In the genomic region with DNA sequence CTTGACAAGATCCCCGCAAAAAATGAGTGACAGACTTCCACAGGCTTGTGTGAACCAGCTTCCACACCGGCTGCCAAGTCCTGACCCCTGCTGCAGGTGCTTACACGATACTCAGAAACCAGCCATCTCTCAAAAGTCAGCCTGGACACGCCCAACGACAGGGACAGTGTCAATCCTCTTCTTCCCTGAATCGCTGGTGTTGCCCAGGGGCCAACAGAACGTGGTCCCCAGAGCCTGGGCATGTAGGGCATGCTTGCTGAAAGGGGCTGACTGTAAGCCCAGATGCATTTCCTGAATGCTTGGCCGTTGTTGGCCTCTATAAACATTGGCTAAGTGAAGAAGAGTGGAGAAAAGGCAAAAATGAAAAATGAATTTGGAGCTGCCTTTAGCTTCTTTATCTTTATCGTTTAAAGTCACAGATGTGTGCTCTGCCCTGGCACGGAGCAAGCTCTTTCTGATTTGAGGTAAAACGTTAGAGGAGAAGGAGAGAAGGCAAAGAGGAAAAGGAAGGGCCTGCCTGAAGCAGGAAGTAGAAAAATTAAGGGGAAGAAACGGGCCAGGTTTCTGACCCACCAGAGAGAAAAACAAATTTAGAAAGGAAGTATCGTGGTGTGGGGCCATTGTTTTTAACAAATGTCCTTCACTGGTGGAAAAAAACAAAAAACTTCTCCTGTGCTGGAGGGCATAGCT, we compare ENCODE assay signal across 17 mouse cellular contexts. TPM values are rescaled to one million over a fixed set of nuclear protein-coding genes. Genes with fewer than 3 reads are reported as not detected.
DNase-seq lines count a peak whose midpoint lies in the region; ATAC-seq and TF ChIP-seq lines count a peak whose summit lies in the region.
"Had no signal": no experiment of that assay in that cellular context is flagged by ENCODE, and none has a peak within 500 bp of the region (broad histone marks: within the 10 kb centered on the region; RNA-seq: fewer than 3 reads in every experiment).

No protein-coding gene starts in this region.

- no peaks in the 10 kb centered on the region for H3K4me1 ChIP-seq in kidney, embryonic 16.5 days (ENCODE audit: insufficient read depth, low read length)
- no peaks in the 10 kb centered on the region for H3K4me1 ChIP-seq in stomach, embryonic 15.5 days
- no peaks in the 10 kb centered on the region for H3K4me1 ChIP-seq in stomach, postnatal 0 days (replicated peaks; ENCODE audit: control insufficient read depth, insufficient read depth)
- peaks cover 15% of the 10 kb centered on the region for H3K4me1 ChIP-seq in bone marrow macrophage, adult 2 months (ENCODE audit: control insufficient read depth, insufficient read depth, low read length)
- H3K4me1 ChIP-seq: heart, embryonic 13.5 days; limb, embryonic 10.5 days had no signal

- no peak for TF ChIP-seq POLR2A in bone marrow macrophage, adult 2 months (IDR thresholded peaks at IDR 0.05; ENCODE audit: borderline replicate concordance, low read depth, low read length)

- H3K4me2 ChIP-seq in kidney, embryonic 16.5 days (replicated peaks; ENCODE audit: low read depth, low read length), result no peak overlapping the region
- H3K4me2 ChIP-seq in stomach, embryonic 15.5 days, result no peak overlapping the region
- H3K4me2 ChIP-seq in stomach, postnatal 0 days (replicated peaks; ENCODE audit: low read depth), result no peak overlapping the region
- H3K4me2 ChIP-seq: heart, embryonic 13.5 days; hindbrain, embryonic 14.5 days; liver, embryonic 15.5 days; midbrain, embryonic 15.5 days had no signal

- TF ChIP-seq EP300 in stomach, postnatal 0 days (optimal IDR thresholded peaks at IDR 0.05), result no peak

- H3K36me3 ChIP-seq in kidney, embryonic 16.5 days (ENCODE audit: insufficient read depth, low read length), result no peaks in the 10 kb centered on the region
- no peaks in the 10 kb centered on the region for H3K36me3 ChIP-seq in stomach, embryonic 15.5 days
- no peaks in the 10 kb centered on the region for H3K36me3 ChIP-seq in stomach, postnatal 0 days (ENCODE audit: control insufficient read depth, insufficient read depth, low read length)
- H3K36me3 ChIP-seq: heart, embryonic 13.5 days; limb, embryonic 10.5 days; liver, embryonic 15.5 days; midbrain, embryonic 15.5 days had no signal

- no peaks in the 10 kb centered on the region for H3K27me3 ChIP-seq in kidney, embryonic 16.5 days (ENCODE audit: insufficient read depth, low read length)
- H3K27me3 ChIP-seq in stomach, embryonic 15.5 days (replicated peaks), result no peaks in the 10 kb centered on the region
- H3K27me3 ChIP-seq in stomach, postnatal 0 days (ENCODE audit: control insufficient read depth, insufficient read depth, low read length), result no peaks in the 10 kb centered on the region
- H3K27me3 ChIP-seq: heart, embryonic 13.5 days; liver, embryonic 15.5 days; midbrain, embryonic 15.5 days had no signal

- no peak for TF ChIP-seq CTCF in stomach, postnatal 0 days (IDR thresholded peaks at IDR 0.05; ENCODE audit: low read depth)
- TF ChIP-seq CTCF in bone marrow macrophage, adult 2 months (IDR thresholded peaks at IDR 0.05; ENCODE audit: low read depth, low read length), result no peak

- H3K27ac ChIP-seq in kidney, embryonic 16.5 days (ENCODE audit: low read length), result 0 out of 2 replicates have a peak overlapping the region, but pooled peaks have one; percentile 21
- H3K27ac ChIP-seq in stomach, embryonic 15.5 days, result peak overlapping the region; percentile 21; the same call in 1 of the 2 replicates
- H3K27ac ChIP-seq in stomach, postnatal 0 days (replicated peaks), result no peak overlapping the region
- peak overlapping the region; percentile 74 for H3K27ac ChIP-seq in bone marrow macrophage, adult 2 months (ENCODE audit: insufficient read depth, low read depth, low read length)
- H3K27ac ChIP-seq: heart, embryonic 13.5 days; hindbrain, embryonic 14.5 days; limb, embryonic 10.5 days; liver, embryonic 15.5 days; midbrain, embryonic 15.5 days had no signal

- WGBS in kidney, embryonic 16.5 days, result 60% methylated on average over 13 of the region's 13 CpGs
- WGBS in stomach, embryonic 15.5 days, result 41% methylated on average over 13 of the region's 13 CpGs
- WGBS in stomach, postnatal 0 days, result 34% methylated on average over 13 of the region's 13 CpGs

- intact Hi-C loops in heart, postnatal 14 days (cut with DNase I), result no loop called here

- DNase-seq in kidney, adult 18-20 months, result no peak
- no peak for DNase-seq in stomach, postnatal 0 days (ENCODE audit: low spot score)
- DNase-seq in naive thymus-derived CD4-positive, alpha-beta T cell, adult 2 months (ENCODE audit: low read depth), result peak; percentile 47
- no peak for DNase-seq in heart, postnatal 14 days
- no peak for DNase-seq in embryo, embryonic 10.5 days (ENCODE audit: low spot score)
- DNase-seq: adrenal gland, postnatal 10 days; kidney, adult 9 months; right cerebral cortex, postnatal 14 days had no signal

- H3K9ac ChIP-seq in kidney, embryonic 16.5 days (replicated peaks; ENCODE audit: low read length), result no peak overlapping the region
- no peak overlapping the region for H3K9ac ChIP-seq in stomach, embryonic 15.5 days
- no peak overlapping the region for H3K9ac ChIP-seq in stomach, postnatal 0 days (ENCODE audit: low read length)
- H3K9ac ChIP-seq: heart, embryonic 13.5 days; hindbrain, embryonic 14.5 days; liver, embryonic 15.5 days; midbrain, embryonic 15.5 days had no signal

- ATAC-seq in kidney, embryonic 16.5 days (ENCODE audit: low FRiP score, low TSS enrichment), result no peak
- ATAC-seq in stomach, embryonic 15.5 days (ENCODE audit: insufficient read depth, low FRiP score, low read depth), result no peak
- ATAC-seq in stomach, postnatal 0 days (ENCODE audit: low FRiP score, low TSS enrichment), result no peak
- ATAC-seq: midbrain, embryonic 15.5 days had no signal

- no peak overlapping the region for H3K4me3 ChIP-seq in kidney, embryonic 16.5 days (ENCODE audit: low read length)
- no peak overlapping the region for H3K4me3 ChIP-seq in stomach, embryonic 15.5 days (replicated peaks)
- H3K4me3 ChIP-seq in stomach, postnatal 0 days (ENCODE audit: low read depth, low read length), result no peak overlapping the region
- H3K4me3 ChIP-seq in bone marrow macrophage, adult 2 months (ENCODE audit: insufficient read depth, low read length), result no peak overlapping the region
- H3K4me3 ChIP-seq: erythroblast, embryonic 14.5 days; heart, embryonic 13.5 days; limb, embryonic 10.5 days; liver, embryonic 15.5 days; midbrain, embryonic 15.5 days had no signal

- H3K9me3 ChIP-seq in kidney, embryonic 16.5 days (ENCODE audit: low read length), result no peaks in the 10 kb centered on the region
- no peaks in the 10 kb centered on the region for H3K9me3 ChIP-seq in stomach, embryonic 15.5 days
- H3K9me3 ChIP-seq in stomach, postnatal 0 days (ENCODE audit: control insufficient read depth, low read length), result no peaks in the 10 kb centered on the region
- H3K9me3 ChIP-seq: heart, embryonic 13.5 days; limb, embryonic 10.5 days; liver, embryonic 15.5 days; midbrain, embryonic 15.5 days had no signal

RNA-seq across cellular contexts. Expression of a gene that starts 14.4 kb away (rescaled TPM):
- 3.9 and 4.1 TPM in 2 replicates for polyA plus RNA-seq in kidney, embryonic 16.5 days (2015; fragmentation: Nextera tagmentation; extraction: Ambion mirVana)
- polyA plus RNA-seq in stomach, embryonic 15.5 days (2015; fragmentation: Nextera tagmentation; extraction: Ambion mirVana), result 4.1 and 5.0 TPM in 2 replicates
- polyA plus RNA-seq in stomach, postnatal 0 days (2015; fragmentation: Nextera tagmentation; extraction: Ambion mirVana), result 2.8 and 4.0 TPM in 2 replicates
- 30.9 and 34.1 TPM in 2 replicates for polyA plus RNA-seq in bone marrow macrophage, adult 2 months (2012; ENCODE audit: insufficient read depth, insufficient read length, missing spikeins)
- total RNA-seq in heart, postnatal 14 days (2021), result 10 to 100 TPM; 32.7 to 44.1 TPM
- polyA plus RNA-seq: erythroblast, embryonic 14.5 days had no signal

RNA-seq across cellular contexts. Expression of a gene that starts 37.7 kb away (rescaled TPM):
- polyA plus RNA-seq in kidney, embryonic 16.5 days (2015; fragmentation: Nextera tagmentation; extraction: Ambion mirVana), result 4.0 TPM in 2 replicates
- polyA plus RNA-seq in stomach, embryonic 15.5 days (2015; fragmentation: Nextera tagmentation; extraction: Ambion mirVana), result 3.6 and 4.2 TPM in 2 replicates
- 1.4 and 1.6 TPM in 2 replicates for polyA plus RNA-seq in stomach, postnatal 0 days (2015; fragmentation: Nextera tagmentation; extraction: Ambion mirVana)
- 13.7 and 15.0 TPM in 2 replicates for polyA plus RNA-seq in bone marrow macrophage, adult 2 months (2012; ENCODE audit: insufficient read depth, insufficient read length, missing spikeins)
- 10 to 100 TPM; 13.4 to 17.9 TPM for total RNA-seq in heart, postnatal 14 days (2021)
